Mouse (Mus musculus): ENCODE data around the gene Gucd1. TPM values are rescaled to one million over a fixed set of nuclear protein-coding genes. Genes with fewer than 3 reads are reported as not detected.

The Gucd1 gene
- polyA plus RNA-seq, 1 experiment: 49.1 TPM

DNA sequence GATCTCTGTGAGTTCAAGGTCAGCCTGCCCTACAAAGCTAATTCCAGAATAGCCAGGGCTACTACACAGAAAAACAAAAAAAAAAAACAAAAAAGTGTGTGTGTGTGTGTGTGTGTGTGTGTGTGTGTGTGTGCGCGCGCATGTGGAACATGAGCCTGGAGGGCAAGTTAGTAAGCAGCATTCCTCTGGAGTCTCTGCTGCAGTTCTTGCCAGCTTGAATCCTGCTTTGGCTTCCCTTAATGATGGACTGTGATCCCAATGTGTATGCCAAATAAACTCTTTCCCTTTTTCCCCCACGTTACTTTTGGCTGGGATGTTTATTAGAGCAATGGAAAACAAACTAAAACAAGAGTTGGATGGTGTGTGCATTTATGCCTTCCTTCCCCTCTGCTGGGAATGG lies 3.9 kb upstream of the Gucd1 start:
- TF ChIP-seq CTCF (IDR thresholded peaks at IDR 0.05; ENCODE audit: insufficient read depth, low read length) (no peak), POLR2A (IDR thresholded peaks at IDR 0.05; ENCODE audit: borderline replicate concordance, extremely low read depth, low read depth, low read length) (no peak)
- Histone ChIP-seq H3K4me1 (ENCODE audit: control insufficient read depth, insufficient read depth, low read length) (peaks cover 7% of the 10 kb centered on the region), H3K4me3 (replicated peaks; ENCODE audit: extremely low read depth, low read depth, low read length) (no peak overlapping the region)
- 57% methylated on average over 4 of the region's 4 CpGs for WGBS
- no peak for DNase-seq

DNA sequence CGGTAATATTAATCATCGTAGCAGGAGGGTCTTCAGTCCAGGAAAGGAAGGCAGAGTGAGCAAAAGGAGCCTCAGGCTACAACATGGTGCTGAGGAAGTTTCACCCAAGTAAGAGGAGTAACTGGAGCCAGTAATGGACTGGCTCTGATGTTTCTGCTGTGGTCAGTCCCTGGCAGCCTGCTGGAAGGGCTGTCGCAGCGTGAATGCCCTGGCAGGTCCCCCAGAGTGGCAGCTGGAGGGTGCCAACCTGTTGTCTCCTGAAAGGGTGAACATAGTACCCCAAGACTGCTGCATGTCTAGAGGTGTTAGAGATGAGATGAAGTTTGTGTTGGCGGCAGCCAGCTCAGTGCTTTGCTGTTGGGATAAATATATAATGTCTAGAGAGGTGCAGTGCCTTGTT lies 2.8 kb upstream of the Gucd1 start:
- DNase-seq: no peak
- Histone ChIP-seq H3K4me3 (replicated peaks; ENCODE audit: extremely low read depth, low read depth, low read length) (no peak overlapping the region), H3K4me1 (ENCODE audit: control insufficient read depth, insufficient read depth, low read length) (peaks cover 17% of the 10 kb centered on the region)
- WGBS: 86% methylated on average over 5 of the region's 5 CpGs
- TF ChIP-seq POLR2A (IDR thresholded peaks at IDR 0.05; ENCODE audit: borderline replicate concordance, extremely low read depth, low read depth, low read length) (no peak), CTCF (IDR thresholded peaks at IDR 0.05; ENCODE audit: insufficient read depth, low read length) (no peak)

DNA sequence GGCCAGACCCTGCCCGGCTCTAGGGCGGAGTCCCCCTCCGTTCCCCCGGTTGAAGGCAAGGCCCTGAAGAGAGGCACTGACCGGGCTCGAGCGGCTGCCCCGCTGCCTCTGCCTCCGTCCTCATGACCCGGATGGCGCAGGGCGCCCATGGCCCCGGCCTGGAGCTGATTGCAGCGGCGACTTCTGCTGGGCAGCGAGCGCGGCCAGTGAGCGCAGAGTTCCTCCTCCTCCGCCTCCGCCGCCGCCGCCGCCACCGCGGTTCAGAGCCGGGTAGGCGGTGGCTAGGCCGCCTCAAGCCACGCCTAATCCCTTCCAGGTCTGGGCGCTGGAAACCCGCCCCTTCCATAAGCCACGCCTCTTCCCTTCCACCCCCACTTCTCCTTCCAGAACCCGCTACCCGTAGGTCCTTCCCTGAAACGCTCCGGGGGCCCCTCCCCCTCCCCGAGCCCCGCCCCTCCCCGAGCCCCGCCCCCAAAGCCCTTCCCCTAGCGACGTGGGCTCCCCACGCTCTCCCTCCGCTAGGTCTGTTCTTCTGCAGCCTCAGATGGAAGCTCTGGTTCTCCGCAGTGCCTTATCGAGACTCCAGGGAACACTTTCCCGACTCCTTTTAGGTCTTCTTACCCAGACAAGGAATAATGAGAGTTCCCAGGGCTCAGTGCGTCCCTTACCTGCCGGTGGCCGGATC lies 557 bp downstream of the Gucd1 start, which contains the start of gene Snrpd3:
Gene Snrpd3, plus strand, starts transcription at position 479 of the 685 bp plus-strand sequence.
- peak; percentile 81 for TF ChIP-seq POLR2A (IDR thresholded peaks at IDR 0.05; ENCODE audit: borderline replicate concordance, extremely low read depth, low read depth, low read length)
- TF ChIP-seq CTCF (IDR thresholded peaks at IDR 0.05; ENCODE audit: insufficient read depth, low read length): no peak
- DNase-seq: peak; percentile 87
- WGBS: under 1% methylated on average over 45 of the region's 52 CpGs
- Histone ChIP-seq H3K4me1 (ENCODE audit: control insufficient read depth, insufficient read depth, low read length) (peaks cover 17% of the 10 kb centered on the region), H3K4me3 (replicated peaks; ENCODE audit: extremely low read depth, low read depth, low read length) (peak within 1 kb of the TSS; percentile 86)

DNA sequence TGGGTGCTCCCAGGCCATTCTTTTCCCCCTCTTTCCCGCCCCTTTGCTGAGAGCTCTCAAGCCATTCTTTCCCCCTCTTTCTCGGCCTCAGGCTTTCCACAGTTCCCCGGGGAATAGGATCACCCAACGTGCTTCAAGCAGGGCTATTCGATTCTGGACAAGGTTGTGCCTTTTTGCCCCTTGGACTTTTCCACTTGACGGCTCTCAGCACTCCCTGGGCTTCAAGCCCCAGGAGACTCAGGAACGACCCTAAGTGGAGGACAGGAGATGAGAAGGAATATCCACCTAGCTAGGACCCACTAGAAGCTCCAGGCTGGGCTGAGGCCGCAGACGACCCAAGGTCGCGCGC lies 1.1 kb downstream of the Gucd1 start:
- no peak for DNase-seq
- H3K4me1 ChIP-seq (ENCODE audit: control insufficient read depth, insufficient read depth, low read length): peaks cover 17% of the 10 kb centered on the region
- peak overlapping the region; percentile 86 for H3K4me3 ChIP-seq (replicated peaks; ENCODE audit: extremely low read depth, low read depth, low read length)
- TF ChIP-seq CTCF (IDR thresholded peaks at IDR 0.05; ENCODE audit: insufficient read depth, low read length): no peak
- TF ChIP-seq POLR2A (IDR thresholded peaks at IDR 0.05; ENCODE audit: borderline replicate concordance, extremely low read depth, low read depth, low read length): no peak
- WGBS: 2% methylated on average over 12 of the region's 12 CpGs

GRCm38 (mm10) chr10:75516038-75516723 lies 1.6 kb downstream of the Gucd1 start:
- Histone ChIP-seq H3K4me3 (replicated peaks; ENCODE audit: extremely low read depth, low read depth, low read length) (peak overlapping the region; percentile 86), H3K4me1 (ENCODE audit: control insufficient read depth, insufficient read depth, low read length) (peaks cover 17% of the 10 kb centered on the region)
- TF ChIP-seq POLR2A (IDR thresholded peaks at IDR 0.05; ENCODE audit: borderline replicate concordance, extremely low read depth, low read depth, low read length) (no peak), CTCF (IDR thresholded peaks at IDR 0.05; ENCODE audit: insufficient read depth, low read length) (no peak)
- 19% methylated on average over 8 of the region's 8 CpGs for WGBS
- no peak for DNase-seq

GRCm38 (mm10) chr10:75515216-75516037 lies 2.3 kb downstream of the Gucd1 start:
- no peak for TF ChIP-seq POLR2A (IDR thresholded peaks at IDR 0.05; ENCODE audit: borderline replicate concordance, extremely low read depth, low read depth, low read length)
- TF ChIP-seq CTCF (IDR thresholded peaks at IDR 0.05; ENCODE audit: insufficient read depth, low read length): no peak
- no peak overlapping the region for H3K4me3 ChIP-seq (replicated peaks; ENCODE audit: extremely low read depth, low read depth, low read length)
- WGBS: 66% methylated on average over 4 of the region's 4 CpGs
- peaks cover 17% of the 10 kb centered on the region for H3K4me1 ChIP-seq (ENCODE audit: control insufficient read depth, insufficient read depth, low read length)
- DNase-seq: no peak

DNA sequence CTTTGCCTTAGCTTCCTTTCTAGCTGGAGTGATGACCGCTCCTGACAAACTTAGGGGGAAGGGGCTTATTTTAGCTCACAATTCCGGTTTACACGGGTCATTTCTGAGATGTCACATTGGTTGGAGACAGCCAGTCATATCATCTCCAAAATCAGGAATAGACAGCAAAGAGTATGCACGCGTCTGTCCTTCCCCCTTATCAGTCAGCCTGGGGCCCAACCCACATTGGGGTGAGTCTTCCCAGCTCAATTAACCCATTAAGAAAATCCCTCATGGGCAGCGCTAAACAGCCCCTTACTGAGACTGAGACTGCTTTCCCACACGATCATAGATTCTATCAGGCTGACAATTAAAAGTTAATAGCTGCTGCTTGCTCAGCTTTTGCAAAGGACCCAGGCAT lies 3.4 kb downstream of the Gucd1 start:
- no peak for DNase-seq
- TF ChIP-seq CTCF (IDR thresholded peaks at IDR 0.05; ENCODE audit: insufficient read depth, low read length) (no peak), POLR2A (IDR thresholded peaks at IDR 0.05; ENCODE audit: borderline replicate concordance, extremely low read depth, low read depth, low read length) (no peak)
- WGBS: 59% methylated on average over 7 of the region's 7 CpGs
- H3K4me1 ChIP-seq (ENCODE audit: control insufficient read depth, insufficient read depth, low read length): peaks cover 17% of the 10 kb centered on the region
- no peak overlapping the region for H3K4me3 ChIP-seq (replicated peaks; ENCODE audit: extremely low read depth, low read depth, low read length)

GRCm38 (mm10) chr10:75513306-75514067 lies 4.3 kb downstream of the Gucd1 start:
- H3K4me3 ChIP-seq (replicated peaks; ENCODE audit: extremely low read depth, low read depth, low read length): no peak overlapping the region
- peaks cover 11% of the 10 kb centered on the region for H3K4me1 ChIP-seq (ENCODE audit: control insufficient read depth, insufficient read depth, low read length)
- TF ChIP-seq CTCF (IDR thresholded peaks at IDR 0.05; ENCODE audit: insufficient read depth, low read length) (no peak), POLR2A (IDR thresholded peaks at IDR 0.05; ENCODE audit: borderline replicate concordance, extremely low read depth, low read depth, low read length) (no peak)
- DNase-seq: no peak
- WGBS: 91% methylated on average over 8 of the region's 8 CpGs

- Histone ChIP-seq H3K4me3 (replicated peaks; ENCODE audit: extremely low read depth, low read depth, low read length) (no peak overlapping the region), H3K4me1 (ENCODE audit: control insufficient read depth, insufficient read depth, low read length) (peaks cover 10% of the 10 kb centered on the region)
- TF ChIP-seq CTCF (IDR thresholded peaks at IDR 0.05; ENCODE audit: insufficient read depth, low read length) (no peak), POLR2A (IDR thresholded peaks at IDR 0.05; ENCODE audit: borderline replicate concordance, extremely low read depth, low read depth, low read length) (no peak)
- WGBS: 81% methylated on average over 7 of the region's 7 CpGs
- DNase-seq: no peak
Observed at GRCm38 (mm10) chr10:75512796-75513195, 5.0 kb downstream of the Gucd1 start.
